Mouse (Mus musculus) A20 (cell line): Measurements from ENCODE around the gene Lrrc30.

ENCODE experiments used
- DNase-seq: peaks from one replicate; pipeline ENCODE4 v3.0.0-alpha.2; 2011; ENCODE audit warnings: low read depth, low spot score

Gene Lrrc30

DNA sequence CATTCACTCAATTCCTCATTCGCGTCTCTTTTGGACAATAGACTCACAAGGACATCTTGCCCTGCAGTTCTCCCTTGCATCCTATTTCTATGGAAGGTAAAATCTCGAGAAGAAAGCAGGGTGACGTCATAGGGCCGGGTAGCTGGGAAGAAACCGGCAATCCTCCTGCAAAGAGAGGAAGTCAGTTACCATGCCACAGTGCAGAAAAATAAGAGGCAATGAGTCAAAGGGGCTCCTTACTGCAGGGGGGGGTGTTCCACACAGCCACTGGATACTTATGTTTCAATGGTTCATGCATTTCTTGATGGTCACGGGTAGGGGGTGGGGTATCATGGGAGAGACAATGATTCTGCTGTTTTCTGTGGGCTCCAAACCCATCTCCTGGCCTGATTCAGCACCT, 49.1 kb downstream of the Lrrc30 start:
- no peak for DNase-seq

DNA sequence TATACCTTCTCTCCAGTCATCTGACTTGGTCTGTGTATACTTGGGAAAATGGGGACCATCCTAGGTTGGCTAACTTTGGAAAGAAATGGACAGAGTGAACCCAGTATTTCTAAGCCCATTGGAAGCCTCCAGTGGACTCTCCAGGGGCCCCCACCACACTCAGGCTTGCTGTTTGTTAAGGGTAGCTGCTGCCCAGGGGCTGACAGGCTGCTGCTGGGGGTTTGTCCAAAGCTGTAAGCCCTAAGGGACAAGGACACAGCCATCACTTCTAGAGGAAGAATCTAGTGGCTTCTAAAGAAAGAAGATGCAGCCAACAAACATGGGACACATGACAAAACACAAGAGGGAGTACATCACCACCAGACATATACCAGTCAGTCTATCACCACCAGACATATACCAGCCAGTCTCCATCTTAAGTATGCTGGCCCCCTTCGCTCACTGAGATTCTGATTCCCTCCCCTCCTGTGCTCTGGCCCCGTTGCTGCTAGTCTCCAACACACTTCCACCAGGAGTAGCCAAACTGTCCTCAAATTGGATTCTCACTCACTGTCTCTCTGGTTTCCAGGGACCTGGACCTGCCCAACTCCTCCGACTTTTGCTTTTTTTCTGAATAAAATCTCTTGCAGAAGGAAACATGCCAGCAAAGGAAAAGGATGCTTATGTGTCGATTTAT, 49.7 kb downstream of the Lrrc30 start:
- DNase-seq = no peak

DNA sequence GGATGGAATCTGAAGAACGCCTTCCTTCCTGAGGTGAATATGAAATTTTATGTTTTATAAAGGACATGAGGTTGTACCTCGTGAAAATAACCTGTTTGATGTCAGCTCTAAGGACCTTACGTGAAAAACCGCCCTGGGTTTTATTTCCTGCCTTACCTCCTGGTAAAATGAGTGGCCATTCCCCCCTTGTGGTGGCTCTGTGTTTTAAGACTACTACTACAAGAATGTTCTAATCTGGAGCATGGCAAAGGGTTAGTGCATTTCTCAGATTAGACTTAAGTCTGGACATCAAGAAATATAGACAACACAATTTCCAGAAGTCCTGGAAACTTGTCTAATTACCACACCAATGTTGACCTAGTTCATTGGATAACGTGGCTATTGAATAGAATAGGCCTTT, 50.7 kb downstream of the Lrrc30 start:
- DNase-seq = no peak
